Mouse (Mus musculus) forelimb bud, embryonic 11.5 days (tissue): ENCODE measurements at regions not wholly inside any gene's neighbourhood (a gene's known extent, or its start where the extent isn't known, plus 50 kb on each side); places are given as distances from the start of the nearest gene placed in this dataset.

Source experiments
- DNase-seq: peaks from one replicate; pipeline ENCODE4 v3.0.0-alpha.2; 2012; ENCODE audit warnings: low read depth, low spot score

- no peak for DNase-seq
Measured at GRCm38 (mm10) chr12:119028161-119028560, 61.9 kb upstream of the Abcb5 start.

DNA sequence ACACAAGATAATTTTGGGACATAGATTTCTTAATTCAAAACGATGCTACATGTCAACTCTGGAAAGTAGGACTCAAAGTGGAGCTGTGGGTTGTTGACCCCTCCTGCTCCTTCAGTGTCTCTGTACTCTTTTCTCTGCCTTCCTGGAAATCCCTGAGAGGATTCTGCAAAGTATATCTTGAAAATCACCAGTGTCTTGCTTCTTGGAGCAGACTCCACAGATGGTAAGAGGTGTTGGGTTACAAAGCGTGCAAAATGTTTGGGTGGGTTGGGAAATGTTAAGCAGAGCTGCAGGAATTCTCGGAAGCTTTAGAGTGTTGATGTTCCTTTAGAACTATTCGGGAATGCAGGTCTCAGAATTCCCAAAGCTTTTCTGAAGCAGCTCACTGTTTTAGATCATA lies 61.5 kb upstream of the Abcb5 start:
- peak; percentile 18 for DNase-seq

DNA sequence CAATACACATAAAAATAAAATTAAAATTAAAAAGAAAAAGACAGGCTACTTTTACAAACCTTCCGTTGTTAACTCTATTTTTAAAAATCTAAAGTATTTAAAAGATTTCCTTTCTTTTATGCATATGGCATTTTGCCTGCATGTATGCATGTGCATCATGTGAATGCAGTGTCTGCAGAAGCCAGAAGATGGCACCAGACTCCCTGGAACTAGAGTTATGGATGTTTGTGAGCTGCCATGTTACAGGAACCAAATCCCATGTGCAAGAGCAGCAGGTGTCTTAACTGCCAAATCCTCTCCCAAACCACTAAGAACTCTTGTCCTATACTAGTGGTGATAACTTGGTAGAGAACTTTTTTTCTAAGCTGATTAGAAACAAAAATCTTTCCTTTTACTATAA lies 60.1 kb upstream of the Abcb5 start:
- peak; percentile 63 for DNase-seq

DNA sequence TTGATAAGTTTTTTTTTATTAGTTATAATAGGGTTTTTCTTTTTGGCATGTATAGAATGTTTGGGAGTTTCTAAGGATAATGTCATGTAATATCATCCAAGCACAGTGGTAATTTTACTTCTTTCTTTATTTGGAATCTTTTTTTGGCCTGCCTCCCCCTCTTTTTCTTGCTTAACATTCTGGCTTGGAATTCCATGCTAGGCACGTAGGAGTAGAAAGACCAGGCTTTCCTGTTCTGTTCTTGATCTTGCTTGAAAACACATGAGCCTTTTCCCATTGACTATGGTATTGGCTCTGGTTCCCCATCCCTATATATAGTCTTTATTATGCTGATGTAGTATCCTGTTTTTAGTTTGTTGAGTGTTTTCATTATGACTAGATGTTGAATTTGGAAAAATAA lies 57.8 kb upstream of the Abcb5 start:
- DNase-seq, result no peak
